Mouse (Mus musculus) ES-Bruce4 (cell line): ENCODE measurements at regions not wholly inside any gene's neighbourhood (a gene's known extent, or its start where the extent isn't known, plus 50 kb on each side); places are given as distances from the start of the nearest gene placed in this dataset.

Experiments
- H3K27ac ChIP-seq: 2 replicates; pipeline ENCODE4 v1.5.1; 2012; ENCODE audit warnings: low read length, inconsistent platforms; ENCODE audit not compliant: insufficient read depth
- H3K27me3 ChIP-seq: 2 replicates; pipeline ENCODE4 v1.6.1; 2012; ENCODE audit warnings: mild to moderate bottlenecking, low read length, inconsistent platforms; ENCODE audit not compliant: control insufficient read depth, poor library complexity, insufficient read depth, severe bottlenecking
- H3K36me3 ChIP-seq: 2 replicates; pipeline ENCODE4 v1.6.1; 2012; ENCODE audit warnings: inconsistent platforms, mild to moderate bottlenecking, low read length, moderate library complexity; ENCODE audit not compliant: control insufficient read depth, poor library complexity, insufficient read depth, severe bottlenecking
- H3K4me1 ChIP-seq: one replicate; pipeline ENCODE4 v1.8.1; 2011; ENCODE audit warnings: low read length; ENCODE audit not compliant: control insufficient read depth, insufficient read depth
- H3K4me3 ChIP-seq: 2 replicates; pipeline ENCODE4 v1.5.1; 2011; ENCODE audit warnings: low read depth, mild to moderate bottlenecking, low read length
- H3K9ac ChIP-seq: 2 replicates; pipeline ENCODE4 v1.6.1; 2012; ENCODE audit warnings: low read depth, mild to moderate bottlenecking, inconsistent platforms; ENCODE audit not compliant: poor library complexity, severe bottlenecking
- H3K9me3 ChIP-seq: replicated peaks from 2 replicates; pipeline ENCODE4 v1.6.1; 2012; ENCODE audit warnings: mild to moderate bottlenecking, low read length, inconsistent platforms; ENCODE audit not compliant: control insufficient read depth, poor library complexity, insufficient read depth, severe bottlenecking
- CTCF ChIP-seq: IDR thresholded peaks from one replicate; pipeline ENCODE4 v1.8.1; 2011; ENCODE audit warnings: low read depth, low read length
- EP300 ChIP-seq: IDR thresholded peaks from 2 replicates; pipeline ENCODE4 v1.6.1; 2011; ENCODE audit warnings: low read depth, low read length; ENCODE audit not compliant: insufficient read depth
- POLR2A ChIP-seq: IDR thresholded peaks from one replicate; pipeline ENCODE4 v1.8.1; 2011; ENCODE audit warnings: low read length; ENCODE audit not compliant: insufficient read depth

GRCm38 (mm10) chr12:28248749-28249148 is 303.4 kb downstream of the Dcdc2c start:
- H3K4me1 ChIP-seq, result no peaks in the 10 kb centered on the region
- H3K27me3 ChIP-seq, result no peaks in the 10 kb centered on the region
- TF ChIP-seq CTCF (peak; percentile 35), EP300 (no peak)

DNA sequence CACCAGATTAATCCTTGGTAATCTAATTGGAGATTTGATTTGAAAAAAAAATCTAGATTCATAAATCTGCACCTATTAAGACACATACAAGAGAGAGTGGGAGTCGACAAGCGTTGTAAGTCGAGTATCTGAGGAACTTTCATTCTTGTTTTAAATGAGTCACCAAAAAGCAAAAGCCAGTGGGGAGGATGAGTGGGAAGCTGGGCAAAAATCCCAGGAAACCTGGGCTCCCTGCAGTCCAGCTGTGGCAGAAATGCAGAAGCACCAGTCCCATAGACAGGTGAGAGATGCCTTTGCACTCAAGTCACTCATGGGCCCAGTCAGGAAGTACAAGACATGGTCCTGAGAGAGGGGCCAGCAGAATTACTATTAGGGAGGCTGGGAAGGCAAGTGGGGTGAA is 303.9 kb downstream of the Dcdc2c start:
- H3K27me3 ChIP-seq, result no peaks in the 10 kb centered on the region
- H3K27ac ChIP-seq, result no peak overlapping the region
- no peak overlapping the region for H3K9ac ChIP-seq
- H3K9me3 ChIP-seq, result no peaks in the 10 kb centered on the region
- no peaks in the 10 kb centered on the region for H3K4me1 ChIP-seq
- no peak overlapping the region for H3K4me3 ChIP-seq
- TF ChIP-seq CTCF, result no peak
- no peaks in the 10 kb centered on the region for H3K36me3 ChIP-seq

More at GRCm38 (mm10) chr12:28248749-28249148, 303.4 kb downstream of the Dcdc2c start:
- H3K9me3 ChIP-seq, result no peaks in the 10 kb centered on the region
- H3K9ac ChIP-seq, result no peak overlapping the region
- H3K36me3 ChIP-seq, result no peaks in the 10 kb centered on the region
- no peak overlapping the region for H3K4me3 ChIP-seq
- H3K27ac ChIP-seq, result no peak overlapping the region

DNA sequence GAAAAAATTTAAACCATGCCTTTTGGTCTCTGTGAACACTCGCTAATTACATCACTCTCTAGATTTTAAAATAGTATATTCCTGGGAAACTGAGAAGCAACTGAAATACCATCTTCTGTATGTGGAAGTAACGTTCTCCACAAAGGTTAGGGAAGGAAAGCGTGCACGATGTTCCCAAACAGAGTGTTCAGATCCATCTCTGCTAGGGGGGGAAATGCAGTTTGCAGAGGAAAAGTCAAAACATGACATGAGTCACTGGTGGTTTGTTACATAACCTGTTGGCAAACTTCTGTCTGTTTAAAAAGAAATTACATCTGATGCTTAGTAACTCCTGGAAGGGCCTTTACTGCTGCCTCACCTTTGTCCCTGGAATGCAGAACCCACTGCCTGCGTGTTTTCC is 314.2 kb downstream of the Dcdc2c start:
- no peaks in the 10 kb centered on the region for H3K4me1 ChIP-seq
- H3K9me3 ChIP-seq, result no peaks in the 10 kb centered on the region
- TF ChIP-seq CTCF, result no peak
- no peak for TF ChIP-seq EP300
- TF ChIP-seq POLR2A, result no peak
- no peak overlapping the region for H3K4me3 ChIP-seq
- no peak overlapping the region for H3K9ac ChIP-seq
- no peaks in the 10 kb centered on the region for H3K27me3 ChIP-seq
- no peaks in the 10 kb centered on the region for H3K36me3 ChIP-seq
- H3K27ac ChIP-seq, result no peak overlapping the region

DNA sequence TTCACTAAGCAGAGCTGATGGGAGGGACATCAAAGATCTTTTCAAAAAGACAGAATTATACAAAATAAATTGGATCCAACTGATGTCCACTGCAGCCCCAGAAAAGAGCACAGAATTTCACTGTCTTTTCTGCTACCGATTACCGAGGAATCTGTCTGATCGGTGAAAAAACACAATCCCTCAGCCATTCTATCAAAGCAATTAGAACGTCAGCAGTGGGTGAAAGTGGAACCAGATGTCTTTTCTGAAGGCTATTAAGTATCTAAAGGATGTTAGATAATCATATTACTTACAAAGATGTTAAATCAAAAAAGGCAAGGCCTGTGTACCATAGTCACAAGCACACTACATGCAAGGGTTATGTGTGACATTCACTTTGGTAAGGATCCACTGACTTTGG is 315.2 kb downstream of the Dcdc2c start:
- H3K27me3 ChIP-seq, result no peaks in the 10 kb centered on the region

DNA sequence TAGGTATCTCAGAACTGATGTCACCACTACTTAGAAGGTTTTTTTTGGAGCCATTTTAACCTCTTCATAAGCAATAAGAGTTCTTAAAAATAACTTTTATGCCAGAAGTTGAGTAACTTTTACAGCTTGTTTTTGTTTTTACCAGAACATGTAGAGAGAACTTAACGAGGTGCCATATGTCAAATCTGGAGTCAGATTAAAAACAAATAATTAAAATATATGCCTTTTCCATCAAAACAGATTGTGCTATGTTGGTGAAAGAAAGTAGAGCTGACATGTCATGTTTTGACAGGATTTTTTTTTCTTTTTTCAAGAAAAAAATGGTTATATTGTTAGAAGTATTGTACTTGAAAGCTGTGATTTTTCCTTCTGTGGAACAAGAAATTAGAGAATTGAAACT is 349.4 kb downstream of the Dcdc2c start:
- TF ChIP-seq POLR2A (no peak), CTCF (no peak)
- H3K36me3 ChIP-seq, result no peaks in the 10 kb centered on the region
- H3K9ac ChIP-seq, result no peak overlapping the region

More for the DNA sequence above, 315.2 kb downstream of the Dcdc2c start:
- Histone ChIP-seq H3K27ac (no peak overlapping the region), H3K4me1 (no peaks in the 10 kb centered on the region), H3K9ac (no peak overlapping the region), H3K9me3 (no peaks in the 10 kb centered on the region), H3K4me3 (no peak overlapping the region), H3K36me3 (no peaks in the 10 kb centered on the region)
- TF ChIP-seq EP300 (no peak), CTCF (no peak), POLR2A (no peak)

DNA sequence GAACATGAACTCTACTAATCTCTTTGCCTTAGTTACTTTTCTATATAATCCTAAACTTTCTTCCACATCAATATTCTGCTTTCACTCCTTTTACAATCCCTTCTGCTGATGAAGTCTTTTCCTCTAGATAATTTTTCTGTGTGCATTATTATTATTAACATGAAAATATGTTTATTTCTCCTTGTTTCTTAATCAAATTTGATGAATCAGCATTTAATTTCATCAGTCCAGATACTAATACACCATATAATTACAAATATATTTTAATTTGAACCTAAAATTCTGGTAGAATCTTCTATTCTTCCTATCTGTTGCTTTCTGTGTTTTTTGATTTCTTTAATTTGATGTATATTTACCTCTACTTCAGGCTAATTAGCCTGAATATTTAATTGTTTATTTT is 365.5 kb downstream of the Dcdc2c start:
- Histone ChIP-seq H3K27me3 (no peaks in the 10 kb centered on the region), H3K9ac (no peak overlapping the region), H3K9me3 (0 out of 2 replicates have a peak, but pooled peaks cover 3% of the 10 kb centered on the region), H3K4me3 (no peak overlapping the region), H3K36me3 (no peaks in the 10 kb centered on the region), H3K4me1 (no peaks in the 10 kb centered on the region), H3K27ac (no peak overlapping the region)
- TF ChIP-seq POLR2A, result no peak
- no peak for TF ChIP-seq EP300

More for the DNA sequence above, 349.4 kb downstream of the Dcdc2c start:
- H3K4me1 ChIP-seq, result no peaks in the 10 kb centered on the region
- H3K27me3 ChIP-seq, result no peaks in the 10 kb centered on the region
- no peak overlapping the region for H3K4me3 ChIP-seq
- H3K9me3 ChIP-seq, result no peaks in the 10 kb centered on the region
- no peak overlapping the region for H3K27ac ChIP-seq
